ENCODE assay signal across 7 mouse cellular contexts in genomic region chr5:115204562-115205311, GRCm38 (mm10). TPM values are rescaled to one million over a fixed set of nuclear protein-coding genes. Genes with fewer than 3 reads are reported as not detected.
DNase-seq lines count a peak whose midpoint lies in the region; ATAC-seq and TF ChIP-seq lines count a peak whose summit lies in the region.

No protein-coding gene starts in this region.

- no peaks in the 10 kb centered on the region for H3K27me3 ChIP-seq in forebrain, embryonic 14.5 days (replicated peaks; ENCODE audit: control insufficient read depth, insufficient read depth, low read length)
- H3K27me3 ChIP-seq in hindbrain, embryonic 12.5 days = peaks cover 24% of the 10 kb centered on the region
- H3K27me3 ChIP-seq in midbrain, postnatal 0 days (ENCODE audit: insufficient read depth, low read length) = no peaks in the 10 kb centered on the region

- H3K9ac ChIP-seq in forebrain, embryonic 14.5 days (ENCODE audit: low read length) = peak overlapping the region; percentile 57
- H3K9ac ChIP-seq in hindbrain, embryonic 12.5 days = peak overlapping the region; percentile 28
- H3K9ac ChIP-seq in midbrain, postnatal 0 days (replicated peaks; ENCODE audit: low read length, poor library complexity, severe bottlenecking) = 0 out of 2 replicates have a peak overlapping the region, but pooled peaks have one; percentile 33

- H3K4me2 ChIP-seq in forebrain, embryonic 14.5 days (ENCODE audit: low read length) = peak overlapping the region; percentile 46
- peak overlapping the region; percentile 49 for H3K4me2 ChIP-seq in hindbrain, embryonic 12.5 days (replicated peaks)
- H3K4me2 ChIP-seq in midbrain, postnatal 0 days (ENCODE audit: low read depth, low read length, poor library complexity, severe bottlenecking) = peak overlapping the region; percentile 59

- no peaks in the 10 kb centered on the region for H3K9me3 ChIP-seq in forebrain, embryonic 14.5 days (replicated peaks; ENCODE audit: control insufficient read depth, low read length)
- H3K9me3 ChIP-seq in hindbrain, embryonic 12.5 days (replicated peaks) = no peaks in the 10 kb centered on the region
- H3K9me3 ChIP-seq in midbrain, postnatal 0 days (ENCODE audit: low read length) = no peaks in the 10 kb centered on the region

- DNase-seq in ES-CJ7 (ENCODE audit: low read depth, low spot score) = peak; percentile 34
- DNase-seq in forebrain, embryonic 14.5 days (ENCODE audit: low spot score) = peak; percentile 80
- DNase-seq in left cerebral cortex, postnatal 4 days = peak; percentile 75
- peak; percentile 75 for DNase-seq in midbrain, postnatal 0 days (ENCODE audit: low spot score)
- DNase-seq in spleen, postnatal 14 days (ENCODE audit: low spot score in 2 of 2) = no peak

- H3K36me3 ChIP-seq in forebrain, embryonic 14.5 days (ENCODE audit: control insufficient read depth, insufficient read depth, low read length) = no peaks in the 10 kb centered on the region
- no peaks in the 10 kb centered on the region for H3K36me3 ChIP-seq in hindbrain, embryonic 12.5 days
- H3K36me3 ChIP-seq in midbrain, postnatal 0 days (ENCODE audit: insufficient read depth, low read length) = no peaks in the 10 kb centered on the region

- peak; percentile 82; the same call in 1 of the 2 replicates for ATAC-seq in cerebellum, adult (ENCODE audit: insufficient number of reproducible peaks, low FRiP score, low TSS enrichment)
- peak; percentile 90 for ATAC-seq in forebrain, embryonic 14.5 days
- peak; percentile 94 for ATAC-seq in hindbrain, embryonic 12.5 days (ENCODE audit: low FRiP score)
- ATAC-seq in midbrain, postnatal 0 days (ENCODE audit: low FRiP score) = no peak

- 0 out of 2 replicates have a peak, but pooled peaks have one; percentile 6 for TF ChIP-seq CTCF in midbrain, postnatal 0 days (IDR thresholded peaks at IDR 0.05)

- peak overlapping the region; percentile 73 for H3K27ac ChIP-seq in forebrain, embryonic 14.5 days (ENCODE audit: low read depth, low read length)
- peak overlapping the region; percentile 86 for H3K27ac ChIP-seq in hindbrain, embryonic 12.5 days
- H3K27ac ChIP-seq in midbrain, postnatal 0 days (ENCODE audit: low read depth, low read length) = no peak overlapping the region

- intact Hi-C loops in left cerebral cortex, postnatal 4 days (cut with DNase I) = no loop called here

- 4% methylated on average over 31 of the region's 31 CpGs for WGBS in forebrain, embryonic 14.5 days
- 3% methylated on average over 31 of the region's 31 CpGs for WGBS in hindbrain, embryonic 12.5 days
- 2% methylated on average over 31 of the region's 31 CpGs for WGBS in midbrain, postnatal 0 days

- H3K4me1 ChIP-seq in forebrain, embryonic 14.5 days (ENCODE audit: control insufficient read depth, insufficient read depth, low read length) = peaks cover 12% of the 10 kb centered on the region
- peaks cover 19% of the 10 kb centered on the region for H3K4me1 ChIP-seq in hindbrain, embryonic 12.5 days
- no peaks in the 10 kb centered on the region for H3K4me1 ChIP-seq in midbrain, postnatal 0 days (ENCODE audit: insufficient read depth, low read length)

- H3K4me3 ChIP-seq in forebrain, embryonic 14.5 days (ENCODE audit: low read depth, low read length) = peak overlapping the region; percentile 20
- peak overlapping the region; percentile 19 for H3K4me3 ChIP-seq in hindbrain, embryonic 12.5 days
- H3K4me3 ChIP-seq in midbrain, postnatal 0 days (ENCODE audit: low read depth, low read length) = peak overlapping the region; percentile 25; the same call in 1 of the 2 replicates

RNA-seq across cellular contexts. Expression of gene Cabp1, which starts 10.6 kb away (rescaled TPM):
- 7.1 and 10.1 TPM in 2 replicates for polyA plus RNA-seq in forebrain, embryonic 14.5 days (2014; fragmentation: Nextera tagmentation; extraction: Ambion mirVana)
- polyA plus RNA-seq in hindbrain, embryonic 12.5 days (2016; fragmentation: Nextera tagmentation; extraction: Ambion mirVana) = 10.3 and 10.5 TPM in 2 replicates
- total RNA-seq in left cerebral cortex, postnatal 4 days (2021) = 10 to 100 TPM; 67.0 to 67.2 TPM
- total RNA-seq in midbrain, postnatal 0 days (2014; rRNA removed) = 15.5 and 29.8 TPM in 2 replicates
- 11.1 and 12.7 TPM in 2 replicates for polyA plus RNA-seq in midbrain, postnatal 0 days (2015; fragmentation: Nextera tagmentation; extraction: Ambion mirVana)

RNA-seq across cellular contexts. Expression of gene Pop5, which starts 30.9 kb away (rescaled TPM):
- polyA plus RNA-seq in forebrain, embryonic 14.5 days (2014; fragmentation: Nextera tagmentation; extraction: Ambion mirVana) = 101 and 105 TPM in 2 replicates
- 78.6 and 90.5 TPM in 2 replicates for polyA plus RNA-seq in hindbrain, embryonic 12.5 days (2016; fragmentation: Nextera tagmentation; extraction: Ambion mirVana)
- 10 to 100 TPM; 27.4 to 31.8 TPM for total RNA-seq in left cerebral cortex, postnatal 4 days (2021)
- total RNA-seq in midbrain, postnatal 0 days (2014; rRNA removed) = 33.2 and 41.5 TPM in 2 replicates
- polyA plus RNA-seq in midbrain, postnatal 0 days (2015; fragmentation: Nextera tagmentation; extraction: Ambion mirVana) = 95.5 and 101 TPM in 2 replicates

RNA-seq across cellular contexts. Expression of gene Mlec, which starts 46.8 kb away (rescaled TPM):
- polyA plus RNA-seq in forebrain, embryonic 14.5 days (2014; fragmentation: Nextera tagmentation; extraction: Ambion mirVana) = 11.4 and 12.5 TPM in 2 replicates
- 65.0 and 72.9 TPM in 2 replicates for polyA plus RNA-seq in hindbrain, embryonic 12.5 days (2016; fragmentation: Nextera tagmentation; extraction: Ambion mirVana)
- total RNA-seq in left cerebral cortex, postnatal 4 days (2021) = 10 to 100 TPM; 59.5 to 79.4 TPM
- total RNA-seq in midbrain, postnatal 0 days (2014; rRNA removed) = 61.7 and 64.6 TPM in 2 replicates
- polyA plus RNA-seq in midbrain, postnatal 0 days (2015; fragmentation: Nextera tagmentation; extraction: Ambion mirVana) = 11.4 and 16.2 TPM in 2 replicates

Comparison
In these comparisons a context has a peak if more than half of its experiments do, and no peak if none do; other contexts are left out.
1. DNase-seq: peak in ES-CJ7 (single experiment), forebrain, embryonic 14.5 days (single experiment), left cerebral cortex, postnatal 4 days (single experiment) and midbrain, postnatal 0 days (single experiment); none in spleen, postnatal 14 days (0 of 2).
2. Peak in every context shown above with its lines, with median percentiles within 50 percentile points of each other: H3K4me2 ChIP-seq, H3K4me3 ChIP-seq and H3K9ac ChIP-seq.